ENCODE assay signal across 19 mouse cellular contexts in genomic region chr12:108677116-108677515, GRCm38 (mm10). TPM values are rescaled to one million over a fixed set of nuclear protein-coding genes. Genes with fewer than 3 reads are reported as not detected.
DNase-seq lines count a peak whose midpoint lies in the region; ATAC-seq and TF ChIP-seq lines count a peak whose summit lies in the region.
"Had no signal": no experiment of that assay in that cellular context is flagged by ENCODE, and none has a peak within 500 bp of the region (broad histone marks: within the 10 kb centered on the region; RNA-seq: fewer than 3 reads in every experiment).

No protein-coding gene starts in this region.

- H3K9me3 ChIP-seq in heart, embryonic 11.5 days (replicated peaks; ENCODE audit: control insufficient read depth, low read length), result no peaks in the 10 kb centered on the region
- no peaks in the 10 kb centered on the region for H3K9me3 ChIP-seq in kidney, postnatal 0 days (replicated peaks; ENCODE audit: low read length)
- H3K9me3 ChIP-seq: embryonic facial prominence, embryonic 10.5 days; forebrain, embryonic 13.5 days; heart, embryonic 12.5 days; hindbrain, embryonic 10.5 days had no signal

- peak overlapping the region; percentile 8 for H3K27ac ChIP-seq in heart, adult 2 months
- no peak overlapping the region for H3K27ac ChIP-seq in heart, embryonic 11.5 days (ENCODE audit: low read depth, low read length)
- H3K27ac ChIP-seq in kidney, adult 2 months (ENCODE audit: insufficient read depth, low read depth, low read length), result peak overlapping the region; percentile 97
- H3K27ac ChIP-seq in kidney, postnatal 0 days, result peak overlapping the region; percentile 91
- H3K27ac ChIP-seq: embryonic facial prominence, embryonic 10.5 days; forebrain, embryonic 13.5 days; hindbrain, embryonic 10.5 days; hindbrain, embryonic 14.5 days had no signal

- no peaks in the 10 kb centered on the region for H3K27me3 ChIP-seq in heart, adult 2 months (ENCODE audit: control insufficient read depth, insufficient read depth, low read length)
- no peaks in the 10 kb centered on the region for H3K27me3 ChIP-seq in heart, embryonic 11.5 days (ENCODE audit: control insufficient read depth, insufficient read depth, low read length)
- H3K27me3 ChIP-seq in kidney, adult 2 months (replicated peaks; ENCODE audit: control insufficient read depth, insufficient read depth, low read length), result no peaks in the 10 kb centered on the region
- H3K27me3 ChIP-seq in kidney, postnatal 0 days (ENCODE audit: insufficient read depth, low read length), result no peaks in the 10 kb centered on the region
- H3K27me3 ChIP-seq: forebrain, embryonic 13.5 days; heart, embryonic 12.5 days had no signal

- H3K36me3 ChIP-seq in heart, adult 2 months (ENCODE audit: control insufficient read depth, insufficient read depth, low read length), result no peaks in the 10 kb centered on the region
- H3K36me3 ChIP-seq in heart, embryonic 11.5 days (ENCODE audit: control insufficient read depth, insufficient read depth, low read length), result peaks cover 35% of the 10 kb centered on the region
- H3K36me3 ChIP-seq in kidney, adult 2 months (ENCODE audit: control insufficient read depth, insufficient read depth, low read length), result no peaks in the 10 kb centered on the region
- H3K36me3 ChIP-seq in kidney, postnatal 0 days (ENCODE audit: insufficient read depth, low read length), result peaks cover 35% of the 10 kb centered on the region

- no peak overlapping the region; the same call in 1 of the 2 replicates for H3K9ac ChIP-seq in heart, adult 2 months (ENCODE audit: low read depth, low read length)
- no peak overlapping the region for H3K9ac ChIP-seq in heart, embryonic 11.5 days (ENCODE audit: low read depth, low read length)
- no peak overlapping the region for H3K9ac ChIP-seq in kidney, postnatal 0 days (ENCODE audit: low read depth, low read length)
- H3K9ac ChIP-seq: forebrain, embryonic 13.5 days; forebrain, postnatal 0 days; heart, embryonic 12.5 days; hindbrain, embryonic 14.5 days had no signal

- no peak for DNase-seq in heart, adult 2 months
- peak; percentile 68 for DNase-seq in kidney, adult 2 months
- no peak for DNase-seq in kidney, postnatal 14 days
- peak; percentile 49 for DNase-seq in kidney, adult 9 months
- no peak for DNase-seq in kidney, postnatal 0 days (ENCODE audit: low spot score)
- DNase-seq in frontal cortex, postnatal 10 days (ENCODE audit: low spot score in 2 of 2), result no peak
- DNase-seq: adrenal gland, postnatal 14 days; cerebellum, adult 2 months; forebrain, postnatal 0 days; gastrocnemius, postnatal 36 days; heart, adult 18-20 months had no signal

- TF ChIP-seq EP300 in heart, adult 2 months (IDR thresholded peaks at IDR 0.05; ENCODE audit: insufficient read depth, low read depth, low read length), result no peak

- no peak overlapping the region for H3K4me2 ChIP-seq in heart, embryonic 11.5 days
- no peak overlapping the region for H3K4me2 ChIP-seq in kidney, postnatal 0 days (ENCODE audit: low read length)
- H3K4me2 ChIP-seq: forebrain, embryonic 13.5 days; heart, embryonic 12.5 days; hindbrain, embryonic 14.5 days had no signal

- peaks cover 26% of the 10 kb centered on the region for H3K4me1 ChIP-seq in heart, adult 2 months (ENCODE audit: control insufficient read depth, insufficient read depth, low read length)
- no peaks in the 10 kb centered on the region for H3K4me1 ChIP-seq in heart, embryonic 11.5 days (ENCODE audit: control insufficient read depth, insufficient read depth, low read length)
- peaks cover 39% of the 10 kb centered on the region for H3K4me1 ChIP-seq in kidney, adult 2 months (ENCODE audit: control insufficient read depth, insufficient read depth, low read length)
- peaks cover 17% of the 10 kb centered on the region for H3K4me1 ChIP-seq in kidney, postnatal 0 days (replicated peaks; ENCODE audit: insufficient read depth, low read length)
- H3K4me1 ChIP-seq: embryonic facial prominence, embryonic 10.5 days; forebrain, embryonic 13.5 days; hindbrain, embryonic 10.5 days had no signal

- no peaks in the 10 kb centered on the region for H3K79me2 ChIP-seq in heart, adult 2 months (replicated peaks; ENCODE audit: control insufficient read depth, insufficient read depth, low read length)

- intact Hi-C loops in heart, adult 2 months (cut with DNase I), result loop anchor here (5.0 kb wide), 1 partner anchor 125 kb away; the partner anchor contains the start of gene Evl

- 89% methylated on average over 5 of the region's 5 CpGs for WGBS in heart, adult 2 months
- whole genome bisulfite sequencing in heart, embryonic 11.5 days (ENCODE audit: insufficient replicate concordance), result 90% methylated on average over 5 of the region's 5 CpGs
- WGBS in kidney, adult 2 months, result 44% methylated on average over 5 of the region's 5 CpGs
- WGBS in kidney, postnatal 0 days, result 80% methylated on average over 5 of the region's 5 CpGs

- H3K4me3 ChIP-seq in heart, adult 2 months, result no peak overlapping the region
- no peak overlapping the region for H3K4me3 ChIP-seq in heart, embryonic 11.5 days (ENCODE audit: low read depth, low read length)
- no peak overlapping the region for H3K4me3 ChIP-seq in kidney, adult 2 months (ENCODE audit: insufficient read depth, low read depth, low read length)
- no peak overlapping the region for H3K4me3 ChIP-seq in kidney, postnatal 0 days (replicated peaks; ENCODE audit: low read depth, low read length)
- H3K4me3 ChIP-seq: embryonic facial prominence, embryonic 10.5 days; forebrain, embryonic 13.5 days; heart, embryonic 12.5 days; hindbrain, embryonic 10.5 days had no signal

- TF ChIP-seq POLR2A in heart, adult 2 months (IDR thresholded peaks at IDR 0.05; ENCODE audit: insufficient read depth, low read depth, low read length), result no peak
- TF ChIP-seq POLR2A in kidney, adult 2 months (IDR thresholded peaks at IDR 0.05; ENCODE audit: low read depth, low read length), result no peak

- no peak for TF ChIP-seq CTCF in heart, adult 2 months (IDR thresholded peaks at IDR 0.05)
- no peak for TF ChIP-seq CTCF in kidney, adult 2 months (conservative IDR thresholded peaks at IDR 0.05; ENCODE audit: insufficient read depth, insufficient read length, low read depth, low read length)
- no peak for TF ChIP-seq CTCF in kidney, postnatal 0 days (IDR thresholded peaks at IDR 0.05; ENCODE audit: low read depth)

- ATAC-seq in heart, embryonic 11.5 days (replicated peaks; ENCODE audit: insufficient number of reproducible peaks, low FRiP score, low TSS enrichment), result no peak
- no peak for ATAC-seq in kidney, postnatal 0 days (replicated peaks; ENCODE audit: low FRiP score, low read depth)
- no peak for ATAC-seq in activated CD4-positive, CD25-positive, alpha-beta regulatory T cell, adult 4 months
- ATAC-seq: forebrain, embryonic 13.5 days; forebrain, postnatal 0 days had no signal

RNA-seq across cellular contexts. Expression of gene Degs2, which starts 25.0 kb away (rescaled TPM):
- total RNA-seq in heart, adult 2 months (2021), result under 1 TPM; 0.50 to 0.55 TPM
- polyA plus RNA-seq in heart, adult 2 months (2012; rRNA removed), result 1.00 TPM in 2 replicates
- polyA plus RNA-seq in heart, embryonic 11.5 days (2014; fragmentation: Nextera tagmentation; extraction: Ambion mirVana), result 0.54 and 1.2 TPM in 2 replicates
- polyA plus RNA-seq in kidney, adult 2 months (2012; rRNA removed), result 24.2 and 28.8 TPM in 2 replicates
- polyA plus RNA-seq in kidney, postnatal 0 days (2015; fragmentation: Nextera tagmentation; extraction: Ambion mirVana), result 19.0 and 21.5 TPM in 2 replicates
- polyA plus RNA-seq in activated CD4-positive, CD25-positive, alpha-beta regulatory T cell, adult 4 months (2017; shearing (Covaris generic)), result 1 to 10 TPM; 3.6 to 5.6 TPM
- total RNA-seq: adrenal gland, postnatal 14 days; forebrain, postnatal 0 days; MEL had no signal

Comparison
In these comparisons a context has a peak if more than half of its experiments do, and no peak if none do; other contexts are left out.
1. DNase-seq: peak in kidney, adult 2 months (single experiment) and kidney, adult 9 months (single experiment); none in heart, adult 2 months (0 of 2), kidney, postnatal 14 days (single experiment), kidney, postnatal 0 days (single experiment) and frontal cortex, postnatal 10 days (0 of 2).